Mouse (Mus musculus) heart, adult 2 months (tissue): ENCODE data around the gene Gm17409.

Experiments used
- CTCF ChIP-seq: fragments of 200-600 bp; IDR thresholded peaks from 2 replicates; pipeline ENCODE4 v1.8.1; 2022; ENCODE audit warnings: antibody characterized with exemption, mild to moderate bottlenecking, moderate library complexity
- EP300 ChIP-seq: fragments of 200-500 bp; IDR thresholded peaks from 2 replicates; pipeline ENCODE4 v1.6.1; 2011; ENCODE audit warnings: low read depth, low read length, control low read depth; ENCODE audit not compliant: insufficient read depth

- TF ChIP-seq CTCF (no peak), EP300 (no peak)
These were observed 44.6 kb downstream of the Gm17409 start for GRCm38 (mm10) chr2:58514489-58514888.
